Mouse (Mus musculus) heart, adult 10 weeks (tissue): ENCODE data around the gene Cfap65. TPM values are rescaled to one million over a fixed set of nuclear protein-coding genes. Genes with fewer than 3 reads are reported as not detected.

Experiments used
- polyA plus RNA-seq: library from polyadenylated mRNA; stranded (reverse); fragments of 350-450 nt; fragmentation: Illumina TruSeq; extraction: RNeasy Lipid Tissue Mini Kit (QIAGEN cat#74804); gene quantifications from one replicate; pipeline ENCODE4 v1.2.3, GENCODE M21; 2014; ENCODE audit warnings: low read depth, low replicate concordance

Cfap65 gene
- not detected for polyA plus RNA-seq

DNA sequence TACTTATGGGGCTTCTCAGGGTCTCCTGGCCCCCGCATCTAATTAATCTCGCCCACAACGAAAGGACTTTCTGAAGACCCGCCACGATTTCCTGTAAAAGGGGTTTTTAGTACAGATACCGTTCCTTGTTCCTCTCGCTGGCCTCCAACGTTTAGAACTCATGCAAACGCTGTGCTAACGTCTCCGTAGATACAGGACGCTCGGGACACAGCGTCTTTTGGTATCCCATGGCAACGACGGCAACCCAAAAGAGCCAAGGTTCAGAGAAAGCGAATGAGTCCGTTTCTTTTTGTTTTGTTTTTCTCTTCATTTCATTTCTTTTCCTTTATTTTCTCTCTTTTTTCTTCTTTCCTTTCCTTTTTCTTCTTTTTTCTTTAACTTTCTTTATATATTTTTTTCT lies at the start of gene Cfap65:
Gene Cfap65 (minus strand): TSS at position 198 of the 400 bp plus-strand sequence.

DNA sequence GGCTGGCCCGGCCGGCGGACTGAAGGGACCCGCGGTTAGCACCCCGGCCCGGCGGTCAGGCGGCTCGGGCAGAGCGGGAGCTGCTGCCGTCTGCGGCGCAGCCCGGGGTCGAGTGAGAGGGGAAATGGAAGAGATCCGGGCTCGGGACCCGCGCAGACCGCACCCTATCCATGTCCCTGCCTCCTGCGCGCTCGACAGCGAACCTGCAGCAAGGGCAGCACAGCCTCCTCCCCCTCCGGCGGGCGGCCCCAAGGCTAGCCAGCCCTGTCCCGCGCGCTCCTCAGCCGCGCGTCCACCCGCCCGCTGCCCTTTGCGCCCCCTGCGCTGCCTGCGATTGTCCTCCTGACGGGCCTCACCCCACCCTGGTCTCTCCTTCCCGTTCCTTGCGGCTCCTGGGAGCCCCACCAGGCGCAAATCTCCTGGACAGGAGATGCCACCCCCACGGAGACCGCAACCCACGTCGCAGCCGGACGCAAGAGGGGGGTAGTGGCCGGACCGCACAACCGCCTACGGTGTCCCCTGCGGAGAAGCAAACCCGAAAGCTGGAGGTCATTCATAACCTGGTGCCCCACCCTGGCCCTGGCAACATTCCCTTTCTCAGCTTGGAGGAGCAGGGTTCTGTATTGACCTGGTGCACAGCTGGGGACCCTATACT lies 16.3 kb upstream of the Cfap65 start, which contains the start of gene Ihh:
Gene Ihh (minus strand): TSS at position 117 of the 655 bp plus-strand sequence.

DNA sequence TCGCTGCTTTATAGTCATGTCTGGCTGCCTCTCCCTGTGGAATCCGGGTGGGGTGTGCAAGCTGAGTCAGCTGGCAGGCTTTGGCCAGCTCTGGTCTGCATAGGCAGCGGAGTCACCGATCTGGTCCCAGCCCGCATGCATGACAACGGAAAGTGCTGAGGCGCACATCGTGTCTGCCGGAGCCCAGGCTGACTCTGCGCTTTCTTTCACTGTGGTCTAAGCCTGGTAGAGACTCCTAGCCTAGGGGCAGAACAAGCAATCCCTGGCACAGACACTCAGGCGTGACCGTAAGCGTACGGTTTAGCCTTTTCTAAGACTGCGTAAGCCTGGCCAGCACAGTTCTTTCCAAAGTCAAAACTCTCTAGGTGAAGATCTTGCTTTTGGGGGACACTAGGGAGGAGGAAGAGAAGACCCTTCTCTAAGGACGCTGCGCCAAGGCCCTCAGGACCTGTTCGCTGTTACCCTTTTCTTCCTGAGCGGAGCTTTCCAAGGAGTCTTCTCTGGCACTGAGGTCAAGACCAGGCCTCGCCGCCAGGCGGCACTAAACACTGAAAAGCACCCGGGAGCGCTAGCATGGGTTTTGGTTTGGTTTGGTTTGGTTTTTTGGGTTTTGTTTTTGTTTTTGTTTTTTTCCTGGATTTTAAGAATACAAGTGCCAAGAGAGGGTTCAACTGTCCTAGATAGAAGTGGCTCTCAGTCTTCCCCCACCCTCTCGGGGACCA lies 42.1 kb downstream of the Cfap65 start, which contains the start of gene Cryba2:
Gene Cryba2 (minus strand): TSS at position 10 of the 722 bp plus-strand sequence.

GRCm38 (mm10) chr1:74885369-74886042 lies 49.9 kb downstream of the Cfap65 start, which contains the start of gene Fev:
Fev (minus strand) TSS chr1:74885419.

GRCm38 (mm10) chr1:74854306-74855056 lies 80.9 kb downstream of the Cfap65 start, which contains the start of gene Cdk5r2:
Cdk5r2 (plus strand) TSS chr1:74854934.

Other genes starting within 250 kb of the Cfap65 start
- 29.9 TPM for gene Cyp27a1, start 222.0 kb downstream of the Cfap65 start, polyA plus RNA-seq
- 3.5 TPM for gene Prkag3, start 186.4 kb downstream of the Cfap65 start, polyA plus RNA-seq
- gene Wnt6, start 163.7 kb downstream of the Cfap65 start, polyA plus RNA-seq = not detected
- gene Wnt10a, start 144.1 kb downstream of the Cfap65 start, polyA plus RNA-seq = not detected
- gene Cdk5r2, start 80.7 kb downstream of the Cfap65 start, polyA plus RNA-seq = not detected
- gene Fev, start 50.2 kb downstream of the Cfap65 start, polyA plus RNA-seq = not detected
- not detected for gene Cryba2, start 42.5 kb downstream of the Cfap65 start, polyA plus RNA-seq
- not detected for gene Ihh, start 16.1 kb upstream of the Cfap65 start, polyA plus RNA-seq
- 6.0 TPM for gene Nhej1, start 189.6 kb upstream of the Cfap65 start, polyA plus RNA-seq
- gene Slc23a3, start 198.3 kb upstream of the Cfap65 start, polyA plus RNA-seq = 0.92 TPM
- gene Cnppd1, start 207.1 kb upstream of the Cfap65 start, polyA plus RNA-seq = 31.4 TPM
- 22.9 TPM for gene Retreg2, start 207.2 kb upstream of the Cfap65 start, polyA plus RNA-seq
- gene Zfand2b, start 233.0 kb upstream of the Cfap65 start, polyA plus RNA-seq = 18.5 TPM
- 19.1 TPM for gene Abcb6, start 244.8 kb upstream of the Cfap65 start, polyA plus RNA-seq